Mouse (Mus musculus) gonadal fat pad, adult 2 months (tissue): ENCODE results near the gene Isoc2a. TPM values are rescaled to one million over a fixed set of nuclear protein-coding genes. Genes with fewer than 3 reads are reported as not detected.

Experiments
- DNase-seq: peaks from one replicate; pipeline ENCODE4 v3.0.0-alpha.2; 2012; ENCODE audit warnings: low read depth
- polyA plus RNA-seq: library from polyadenylated mRNA; depleted of rRNA; stranded (reverse); fragments of >200 nt; gene quantifications from 2 replicates; pipeline ENCODE4 v1.2.3, GENCODE M21; 2012

The Isoc2a gene
- polyA plus RNA-seq, 1 experiment: 35.4 TPM

- no peak for DNase-seq
Measured at GRCm38 (mm10) chr7:4915669-4916416, 38.9 kb downstream of the Isoc2a start.

- DNase-seq: no peak
Measured at GRCm38 (mm10) chr7:4917494-4917893, 40.5 kb downstream of the Isoc2a start.

GRCm38 (mm10) chr7:4918681-4919080, 41.7 kb downstream of the Isoc2a start:
- no peak for DNase-seq

- no peak for DNase-seq
Measured at GRCm38 (mm10) chr7:4919096-4919495, 42.1 kb downstream of the Isoc2a start.

GRCm38 (mm10) chr7:4919971-4920370, 43.0 kb downstream of the Isoc2a start:
- DNase-seq: no peak

GRCm38 (mm10) chr7:4920496-4920895, 43.5 kb downstream of the Isoc2a start:
- no peak for DNase-seq

GRCm38 (mm10) chr7:4920976-4921823, 44.2 kb downstream of the Isoc2a start:
- DNase-seq: no peak

GRCm38 (mm10) chr7:4921824-4922482, 45.0 kb downstream of the Isoc2a start, which contains the start of gene Nat14:
TSS of gene Nat14 (plus strand) at chr7:4922028.
- no peak for DNase-seq

GRCm38 (mm10) chr7:4922508-4922907, 45.6 kb downstream of the Isoc2a start:
- DNase-seq: no peak

GRCm38 (mm10) chr7:4922931-4923565, 46.1 kb downstream of the Isoc2a start:
- no peak for DNase-seq

- no peak for DNase-seq
Measured at GRCm38 (mm10) chr7:4923586-4924364, 46.8 kb downstream of the Isoc2a start.

GRCm38 (mm10) chr7:4924483-4924882, 47.5 kb downstream of the Isoc2a start:
- DNase-seq: no peak

GRCm38 (mm10) chr7:4924891-4925301, 47.9 kb downstream of the Isoc2a start:
- no peak for DNase-seq

- no peak for DNase-seq
Measured at GRCm38 (mm10) chr7:4925441-4926381, 48.8 kb downstream of the Isoc2a start, which contains the start of gene Ssc5d. TSS of gene Ssc5d (plus strand) at chr7:4925785.

GRCm38 (mm10) chr7:4926849-4927248, 49.9 kb downstream of the Isoc2a start:
- no peak for DNase-seq

GRCm38 (mm10) chr7:4927711-4928110, 50.8 kb downstream of the Isoc2a start:
- DNase-seq: no peak

- no peak for DNase-seq
Measured at GRCm38 (mm10) chr7:4928323-4928722, 51.4 kb downstream of the Isoc2a start.

GRCm38 (mm10) chr7:4933103-4933502, 56.1 kb downstream of the Isoc2a start:
- no peak for DNase-seq

- no peak for DNase-seq
Measured at GRCm38 (mm10) chr7:4934160-4934914, 57.4 kb downstream of the Isoc2a start.
